Mouse (Mus musculus): Measurements from ENCODE around the gene Ccp110. TPM values are rescaled to one million over a fixed set of nuclear protein-coding genes. Genes with fewer than 3 reads are reported as not detected.

Gene Ccp110
- polyA plus RNA-seq, 1 experiment = 59.8 TPM

DNA sequence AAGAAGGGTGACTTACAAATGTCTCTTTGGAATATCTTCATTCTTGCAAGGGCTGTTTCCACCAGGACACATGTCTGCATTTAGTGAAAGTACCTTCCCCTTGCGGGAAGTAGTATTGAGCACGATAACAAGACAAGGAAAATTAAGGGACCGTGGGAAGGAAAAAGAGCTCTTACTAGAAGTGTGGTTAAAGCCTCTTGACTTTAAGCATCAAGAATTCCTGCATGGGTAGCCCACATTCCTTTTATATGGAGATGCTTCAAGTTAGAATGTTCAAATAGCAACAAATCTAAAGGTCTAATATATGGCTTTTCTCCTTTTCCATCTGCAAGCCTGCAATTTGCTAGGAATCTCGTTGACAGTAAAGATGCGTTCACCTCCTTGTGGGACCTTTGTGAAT is 5.9 kb upstream of the Ccp110 start:
- Histone ChIP-seq H3K36me3 (ENCODE audit: control insufficient read depth, insufficient read depth, low read length) (no peaks in the 10 kb centered on the region; the same call in 1 of the 2 replicates), H3K4me1 (ENCODE audit: control insufficient read depth, insufficient read depth, low read length) (peaks cover 5% of the 10 kb centered on the region), H3K4me3 (ENCODE audit: control insufficient read depth, low read depth, low read length) (peak overlapping the region; percentile 91; the same call in 1 of the 2 replicates), H3K27ac (ENCODE audit: control insufficient read depth, insufficient read depth, low read depth, low read length) (peak overlapping the region; percentile 86), H3K27me3 (ENCODE audit: control insufficient read depth, insufficient read depth, low read length) (no peaks in the 10 kb centered on the region)
- TF ChIP-seq POLR2A (IDR thresholded peaks at IDR 0.05; ENCODE audit: control insufficient read depth, low read depth, low read length) = no peak
- TF ChIP-seq CTCF (IDR thresholded peaks at IDR 0.05; ENCODE audit: control insufficient read depth, insufficient read depth, insufficient replicate concordance, low read depth, low read length) = no peak

- no peak overlapping the region for H3K4me3 ChIP-seq (ENCODE audit: control insufficient read depth, low read depth, low read length)
- no peaks in the 10 kb centered on the region; the same call in 1 of the 2 replicates for H3K36me3 ChIP-seq (ENCODE audit: control insufficient read depth, insufficient read depth, low read length)
- H3K27me3 ChIP-seq (ENCODE audit: control insufficient read depth, insufficient read depth, low read length) = no peaks in the 10 kb centered on the region
- TF ChIP-seq CTCF (IDR thresholded peaks at IDR 0.05; ENCODE audit: control insufficient read depth, insufficient read depth, insufficient replicate concordance, low read depth, low read length) (no peak), POLR2A (IDR thresholded peaks at IDR 0.05; ENCODE audit: control insufficient read depth, low read depth, low read length) (no peak)
- no peak overlapping the region for H3K27ac ChIP-seq (ENCODE audit: control insufficient read depth, insufficient read depth, low read depth, low read length)
- H3K4me1 ChIP-seq (ENCODE audit: control insufficient read depth, insufficient read depth, low read length) = peaks cover 5% of the 10 kb centered on the region
These were observed 5.1 kb upstream of the Ccp110 start for GRCm38 (mm10) chr7:118707216-118707615.

- no peak overlapping the region for H3K27ac ChIP-seq (ENCODE audit: control insufficient read depth, insufficient read depth, low read depth, low read length)
- TF ChIP-seq CTCF (IDR thresholded peaks at IDR 0.05; ENCODE audit: control insufficient read depth, insufficient read depth, insufficient replicate concordance, low read depth, low read length) = no peak
- no peak for TF ChIP-seq POLR2A (IDR thresholded peaks at IDR 0.05; ENCODE audit: control insufficient read depth, low read depth, low read length)
- no peak overlapping the region for H3K4me3 ChIP-seq (ENCODE audit: control insufficient read depth, low read depth, low read length)
- H3K27me3 ChIP-seq (ENCODE audit: control insufficient read depth, insufficient read depth, low read length) = no peaks in the 10 kb centered on the region
- H3K4me1 ChIP-seq (ENCODE audit: control insufficient read depth, insufficient read depth, low read length) = peaks cover 5% of the 10 kb centered on the region
- no peaks in the 10 kb centered on the region for H3K36me3 ChIP-seq (ENCODE audit: control insufficient read depth, insufficient read depth, low read length)
These were observed 4.3 kb upstream of the Ccp110 start for GRCm38 (mm10) chr7:118708002-118708401.

DNA sequence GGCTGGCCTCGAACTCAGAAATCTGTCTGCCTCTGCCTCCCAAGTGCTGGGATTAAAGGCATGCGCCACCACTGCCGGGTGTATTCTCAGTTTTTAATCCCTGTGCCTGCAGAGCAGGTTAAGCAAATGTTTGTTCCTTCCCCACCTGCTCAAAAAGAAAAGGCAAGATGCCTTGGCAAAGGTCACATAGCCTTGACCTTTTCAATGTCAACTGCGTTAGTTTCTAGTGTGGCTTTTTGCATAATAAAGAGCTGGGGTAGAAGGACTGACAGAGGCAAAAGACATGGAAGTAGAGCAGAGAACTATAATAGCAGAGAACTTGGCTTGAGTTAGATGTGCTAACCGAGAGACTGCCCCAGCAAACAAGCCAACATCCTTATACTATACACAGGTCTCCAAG is 1.6 kb upstream of the Ccp110 start:
- peaks cover 2% of the 10 kb centered on the region for H3K36me3 ChIP-seq (ENCODE audit: control insufficient read depth, insufficient read depth, low read length)
- no peak for TF ChIP-seq POLR2A (IDR thresholded peaks at IDR 0.05; ENCODE audit: control insufficient read depth, low read depth, low read length)
- no peak for TF ChIP-seq CTCF (IDR thresholded peaks at IDR 0.05; ENCODE audit: control insufficient read depth, insufficient read depth, insufficient replicate concordance, low read depth, low read length)
- H3K27me3 ChIP-seq (ENCODE audit: control insufficient read depth, insufficient read depth, low read length) = no peaks in the 10 kb centered on the region
- H3K4me3 ChIP-seq (ENCODE audit: control insufficient read depth, low read depth, low read length) = no peak overlapping the region
- 0 out of 2 replicates have a peak, but pooled peaks cover 4% of the 10 kb centered on the region for H3K4me1 ChIP-seq (ENCODE audit: control insufficient read depth, insufficient read depth, low read length)
- H3K27ac ChIP-seq (ENCODE audit: control insufficient read depth, insufficient read depth, low read depth, low read length) = no peak overlapping the region

- Histone ChIP-seq H3K4me3 (ENCODE audit: control insufficient read depth, low read depth, low read length) (no peak overlapping the region), H3K4me1 (ENCODE audit: control insufficient read depth, insufficient read depth, low read length) (no peaks in the 10 kb centered on the region), H3K27ac (ENCODE audit: control insufficient read depth, insufficient read depth, low read depth, low read length) (no peak overlapping the region), H3K36me3 (ENCODE audit: control insufficient read depth, insufficient read depth, low read length) (peaks cover 2% of the 10 kb centered on the region), H3K27me3 (ENCODE audit: control insufficient read depth, insufficient read depth, low read length) (no peaks in the 10 kb centered on the region)
- TF ChIP-seq POLR2A (IDR thresholded peaks at IDR 0.05; ENCODE audit: control insufficient read depth, low read depth, low read length) (no peak), CTCF (IDR thresholded peaks at IDR 0.05; ENCODE audit: control insufficient read depth, insufficient read depth, insufficient replicate concordance, low read depth, low read length) (no peak)
These were observed 2.5 kb downstream of the Ccp110 start for GRCm38 (mm10) chr7:118714873-118715272.

GRCm38 (mm10) chr7:118718066-118718465 is 5.7 kb downstream of the Ccp110 start:
- TF ChIP-seq POLR2A (IDR thresholded peaks at IDR 0.05; ENCODE audit: control insufficient read depth, low read depth, low read length) (no peak), CTCF (IDR thresholded peaks at IDR 0.05; ENCODE audit: control insufficient read depth, insufficient read depth, insufficient replicate concordance, low read depth, low read length) (no peak)
- H3K4me1 ChIP-seq (ENCODE audit: control insufficient read depth, insufficient read depth, low read length) = no peaks in the 10 kb centered on the region
- H3K36me3 ChIP-seq (ENCODE audit: control insufficient read depth, insufficient read depth, low read length) = peaks cover 5% of the 10 kb centered on the region

GRCm38 (mm10) chr7:118723927-118724326 is 11.6 kb downstream of the Ccp110 start:
- Histone ChIP-seq H3K36me3 (ENCODE audit: control insufficient read depth, insufficient read depth, low read length) (peaks cover 11% of the 10 kb centered on the region), H3K27ac (ENCODE audit: control insufficient read depth, insufficient read depth, low read depth, low read length) (no peak overlapping the region), H3K4me3 (ENCODE audit: control insufficient read depth, low read depth, low read length) (no peak overlapping the region), H3K4me1 (ENCODE audit: control insufficient read depth, insufficient read depth, low read length) (no peaks in the 10 kb centered on the region), H3K27me3 (ENCODE audit: control insufficient read depth, insufficient read depth, low read length) (no peaks in the 10 kb centered on the region)
- TF ChIP-seq CTCF (IDR thresholded peaks at IDR 0.05; ENCODE audit: control insufficient read depth, insufficient read depth, insufficient replicate concordance, low read depth, low read length) = no peak
- TF ChIP-seq POLR2A (IDR thresholded peaks at IDR 0.05; ENCODE audit: control insufficient read depth, low read depth, low read length) = no peak

More at GRCm38 (mm10) chr7:118718066-118718465, 5.7 kb downstream of the Ccp110 start:
- Histone ChIP-seq H3K27ac (ENCODE audit: control insufficient read depth, insufficient read depth, low read depth, low read length) (no peak overlapping the region), H3K4me3 (ENCODE audit: control insufficient read depth, low read depth, low read length) (no peak overlapping the region), H3K27me3 (ENCODE audit: control insufficient read depth, insufficient read depth, low read length) (no peaks in the 10 kb centered on the region)

DNA sequence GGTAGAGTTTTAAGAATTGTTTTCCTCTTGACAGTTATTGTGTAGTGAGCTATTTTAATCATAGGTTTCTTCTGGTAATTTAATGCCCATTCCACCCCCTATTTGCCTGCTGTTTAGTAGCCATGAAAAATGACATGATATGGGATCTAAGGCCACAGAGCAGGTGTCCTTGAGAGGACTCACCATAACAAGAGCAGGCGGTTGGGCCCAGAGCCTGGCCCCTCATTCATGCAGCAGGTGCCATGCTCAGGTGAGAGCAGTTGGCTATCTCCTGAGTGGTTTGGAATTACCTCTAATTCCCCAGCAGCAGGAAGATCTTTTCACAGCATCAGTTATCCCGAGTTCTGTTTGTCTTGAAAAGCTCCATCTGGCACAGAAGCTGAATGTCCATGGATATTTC is 13.1 kb downstream of the Ccp110 start:
- H3K36me3 ChIP-seq (ENCODE audit: control insufficient read depth, insufficient read depth, low read length) = peaks cover 12% of the 10 kb centered on the region
- H3K27me3 ChIP-seq (ENCODE audit: control insufficient read depth, insufficient read depth, low read length) = no peaks in the 10 kb centered on the region
- TF ChIP-seq POLR2A (IDR thresholded peaks at IDR 0.05; ENCODE audit: control insufficient read depth, low read depth, low read length) (no peak), CTCF (IDR thresholded peaks at IDR 0.05; ENCODE audit: control insufficient read depth, insufficient read depth, insufficient replicate concordance, low read depth, low read length) (no peak)

More for the DNA sequence above, 13.1 kb downstream of the Ccp110 start:
- Histone ChIP-seq H3K27ac (ENCODE audit: control insufficient read depth, insufficient read depth, low read depth, low read length) (no peak overlapping the region), H3K4me3 (ENCODE audit: control insufficient read depth, low read depth, low read length) (no peak overlapping the region), H3K4me1 (ENCODE audit: control insufficient read depth, insufficient read depth, low read length) (no peaks in the 10 kb centered on the region)

All from testis, adult 2 months (tissue).